Mouse (Mus musculus): ENCODE results near the gene Mylk. TPM values are rescaled to one million over a fixed set of nuclear protein-coding genes. Genes with fewer than 3 reads are reported as not detected.
A peak's percentile ranks its signal among the peaks of the same experiment; 100 is the strongest.

Mylk gene
- polyA plus RNA-seq, 1 experiment from 2014 or later: 13.4 TPM

- H3K9me3 ChIP-seq: 0 out of 2 replicates have a peak, but pooled peaks cover 4% of the 10 kb centered on the region
- ATAC-seq (ENCODE audit: insufficient number of reproducible peaks, insufficient read depth, low FRiP score, low TSS enrichment, low read depth): no peak
- no peak overlapping the region for H3K9ac ChIP-seq
- no peak overlapping the region for H3K27ac ChIP-seq
- no peaks in the 10 kb centered on the region for H3K4me1 ChIP-seq
- H3K4me3 ChIP-seq: no peak overlapping the region
- no peak overlapping the region for H3K4me2 ChIP-seq
- H3K36me3 ChIP-seq: no peaks in the 10 kb centered on the region
- 36% methylated on average over 4 of the region's 4 CpGs for WGBS
- no peaks in the 10 kb centered on the region for H3K27me3 ChIP-seq
These were observed 27.5 kb downstream of the Mylk start for GRCm38 (mm10) chr16:34772445-34773032.

- H3K27me3 ChIP-seq: no peaks in the 10 kb centered on the region
- no peaks in the 10 kb centered on the region for H3K36me3 ChIP-seq
- H3K4me1 ChIP-seq: 0 out of 2 replicates have a peak, but pooled peaks cover 4% of the 10 kb centered on the region
- no peak overlapping the region for H3K4me3 ChIP-seq
- no peaks in the 10 kb centered on the region for H3K9me3 ChIP-seq
- ATAC-seq (ENCODE audit: insufficient number of reproducible peaks, insufficient read depth, low FRiP score, low TSS enrichment, low read depth): no peak
- no peak overlapping the region for H3K9ac ChIP-seq
- H3K27ac ChIP-seq: no peak overlapping the region
- 43% methylated on average over 1 of the region's 1 CpGs for WGBS
- H3K4me2 ChIP-seq: no peak overlapping the region
These were observed 37.4 kb downstream of the Mylk start for GRCm38 (mm10) chr16:34782442-34782841.

DNA sequence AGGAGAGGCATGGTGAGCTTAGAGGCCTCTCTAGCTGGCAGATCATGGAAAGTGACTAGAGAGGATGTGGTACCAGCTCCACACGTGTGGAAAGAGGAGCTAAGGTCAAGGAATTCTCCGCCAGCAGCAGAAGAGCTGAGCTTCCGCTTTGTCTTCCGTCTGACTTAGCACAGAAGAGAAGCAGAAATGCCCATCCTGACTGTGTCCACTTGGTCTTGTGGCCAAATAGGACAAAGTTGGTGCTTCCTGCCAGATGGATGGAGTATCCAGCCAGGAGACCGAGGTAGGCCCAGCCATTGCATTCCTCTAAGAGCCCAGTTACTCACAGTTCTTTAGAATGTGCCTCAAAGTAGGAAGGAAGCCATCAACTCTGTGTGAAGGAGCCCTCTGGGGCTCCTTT lies 38.5 kb downstream of the Mylk start:
- no peak overlapping the region for H3K27ac ChIP-seq
- no peaks in the 10 kb centered on the region for H3K36me3 ChIP-seq
- H3K4me2 ChIP-seq: no peak overlapping the region
- no peaks in the 10 kb centered on the region for H3K9me3 ChIP-seq
- H3K9ac ChIP-seq: no peak overlapping the region
- no peaks in the 10 kb centered on the region for H3K27me3 ChIP-seq
- 0 out of 2 replicates have a peak, but pooled peaks cover 4% of the 10 kb centered on the region for H3K4me1 ChIP-seq
- H3K4me3 ChIP-seq: no peak overlapping the region
- ATAC-seq (ENCODE audit: insufficient number of reproducible peaks, insufficient read depth, low FRiP score, low TSS enrichment, low read depth): no peak
- 93% methylated on average over 5 of the region's 5 CpGs for WGBS

DNA sequence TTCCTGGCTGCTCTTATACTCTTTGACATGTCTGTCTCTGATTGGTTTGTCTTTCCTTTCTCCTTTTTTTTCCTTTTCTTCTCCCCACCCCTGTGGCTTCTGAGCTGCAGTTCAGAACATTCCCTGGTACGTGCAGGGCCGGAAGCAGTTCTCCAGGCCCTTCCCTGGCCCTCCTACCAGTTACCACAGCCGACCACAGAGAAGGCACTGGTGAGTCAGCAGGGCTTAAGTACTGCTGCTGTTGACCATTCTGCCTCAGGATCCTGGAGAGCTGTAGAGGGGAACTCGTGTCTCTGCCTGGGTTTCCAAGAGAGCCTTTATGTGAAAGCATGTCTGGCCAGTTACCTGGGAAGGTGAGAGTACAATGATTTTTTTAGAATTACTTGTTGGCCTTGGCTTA lies 39.7 kb downstream of the Mylk start:
- no peak overlapping the region for H3K27ac ChIP-seq
- no peaks in the 10 kb centered on the region for H3K27me3 ChIP-seq
- no peak for ATAC-seq (ENCODE audit: insufficient number of reproducible peaks, insufficient read depth, low FRiP score, low TSS enrichment, low read depth)
- no peak overlapping the region for H3K4me2 ChIP-seq
- no peaks in the 10 kb centered on the region for H3K9me3 ChIP-seq
- 0 out of 2 replicates have a peak, but pooled peaks cover 4% of the 10 kb centered on the region for H3K4me1 ChIP-seq
- WGBS: 57% methylated on average over 4 of the region's 4 CpGs
- no peak overlapping the region for H3K9ac ChIP-seq
- no peaks in the 10 kb centered on the region for H3K36me3 ChIP-seq
- H3K4me3 ChIP-seq: no peak overlapping the region

DNA sequence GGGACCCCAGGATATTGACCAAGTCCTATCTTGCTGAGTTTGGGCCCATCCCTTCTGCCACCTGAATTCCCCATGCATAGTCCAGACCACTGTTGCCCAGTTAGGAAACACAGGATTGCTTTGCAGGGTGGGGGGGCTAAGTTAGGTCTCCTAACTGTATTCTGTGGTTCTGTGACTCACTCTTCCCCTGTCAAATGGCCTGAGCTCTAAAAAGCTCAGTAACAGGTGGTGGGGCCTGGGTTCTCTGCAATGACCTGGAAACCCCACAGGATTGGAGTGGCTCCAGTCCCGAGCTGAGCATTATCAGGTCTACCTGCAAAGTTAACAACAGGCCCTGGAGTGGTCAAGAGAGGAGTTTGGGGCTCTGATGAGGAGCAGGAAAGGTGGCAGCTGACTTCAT lies 47.5 kb downstream of the Mylk start:
- H3K9me3 ChIP-seq: no peaks in the 10 kb centered on the region
- WGBS: 53% methylated on average over 1 of the region's 1 CpGs
- H3K27me3 ChIP-seq: no peaks in the 10 kb centered on the region
- H3K4me1 ChIP-seq: peaks cover 18% of the 10 kb centered on the region
- no peak overlapping the region for H3K9ac ChIP-seq
- no peak overlapping the region for H3K4me2 ChIP-seq
- H3K36me3 ChIP-seq: no peaks in the 10 kb centered on the region
- peak overlapping the region; percentile 4; the same call in 1 of the 2 replicates for H3K27ac ChIP-seq
- no peak for ATAC-seq (ENCODE audit: insufficient number of reproducible peaks, insufficient read depth, low FRiP score, low TSS enrichment, low read depth)
- H3K4me3 ChIP-seq: no peak overlapping the region

DNA sequence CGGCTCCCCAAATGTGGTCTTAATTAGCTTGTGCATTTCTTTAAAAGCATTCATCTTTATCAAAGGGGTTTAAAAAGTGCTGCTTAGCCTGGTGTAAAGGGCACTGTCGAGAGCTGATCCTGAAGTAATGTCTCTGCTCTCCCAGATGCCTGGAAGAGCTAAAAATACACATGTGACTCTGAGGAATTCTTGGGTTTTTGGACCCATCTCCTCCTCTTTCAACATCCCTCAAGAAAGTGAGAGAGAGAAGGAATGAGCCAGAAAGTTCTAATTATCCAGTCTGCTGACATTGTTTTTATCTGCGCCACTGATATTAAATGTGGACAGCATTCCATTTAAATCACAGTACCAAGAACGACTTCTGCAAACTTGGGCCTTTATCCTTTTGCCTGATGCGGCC lies 48.0 kb downstream of the Mylk start:
- no peak overlapping the region for H3K4me2 ChIP-seq
- ATAC-seq (ENCODE audit: insufficient number of reproducible peaks, insufficient read depth, low FRiP score, low TSS enrichment, low read depth): no peak

GRCm38 (mm10) chr16:34801222-34801621 lies 56.2 kb downstream of the Mylk start:
- ATAC-seq (ENCODE audit: insufficient number of reproducible peaks, insufficient read depth, low FRiP score, low TSS enrichment, low read depth): no peak
- 86% methylated on average over 5 of the region's 5 CpGs for WGBS

More for the DNA sequence above, 48.0 kb downstream of the Mylk start:
- no peaks in the 10 kb centered on the region for H3K27me3 ChIP-seq
- H3K36me3 ChIP-seq: no peaks in the 10 kb centered on the region
- 39% methylated on average over 5 of the region's 5 CpGs for WGBS
- peak overlapping the region; percentile 4; the same call in 1 of the 2 replicates for H3K27ac ChIP-seq
- H3K4me1 ChIP-seq: peaks cover 18% of the 10 kb centered on the region
- no peaks in the 10 kb centered on the region for H3K9me3 ChIP-seq
- H3K9ac ChIP-seq: no peak overlapping the region
- H3K4me3 ChIP-seq: no peak overlapping the region

GRCm38 (mm10) chr16:34804286-34805010 lies 59.4 kb downstream of the Mylk start:
- 19% methylated on average over 11 of the region's 11 CpGs for WGBS
- H3K27me3 ChIP-seq: peaks cover 10% of the 10 kb centered on the region
- H3K9ac ChIP-seq: no peak overlapping the region
- no peaks in the 10 kb centered on the region for H3K36me3 ChIP-seq
- H3K4me1 ChIP-seq: peaks cover 41% of the 10 kb centered on the region
- no peak for ATAC-seq (ENCODE audit: insufficient number of reproducible peaks, insufficient read depth, low FRiP score, low TSS enrichment, low read depth)
- no peak overlapping the region for H3K4me2 ChIP-seq
- no peaks in the 10 kb centered on the region for H3K9me3 ChIP-seq
- no peak overlapping the region for H3K27ac ChIP-seq
- no peak overlapping the region for H3K4me3 ChIP-seq

More at GRCm38 (mm10) chr16:34801222-34801621, 56.2 kb downstream of the Mylk start:
- peaks cover 22% of the 10 kb centered on the region for H3K4me1 ChIP-seq
- H3K4me2 ChIP-seq: no peak overlapping the region
- H3K4me3 ChIP-seq: no peak overlapping the region
- H3K27ac ChIP-seq: no peak overlapping the region
- no peaks in the 10 kb centered on the region for H3K27me3 ChIP-seq
- H3K36me3 ChIP-seq: no peaks in the 10 kb centered on the region
- no peaks in the 10 kb centered on the region for H3K9me3 ChIP-seq
- no peak overlapping the region for H3K9ac ChIP-seq

GRCm38 (mm10) chr16:34806883-34807767 lies 62.1 kb downstream of the Mylk start:
- Histone ChIP-seq H3K9me3 (no peaks in the 10 kb centered on the region), H3K9ac (no peak overlapping the region), H3K4me3 (no peak overlapping the region), H3K36me3 (no peaks in the 10 kb centered on the region), H3K4me1 (peaks cover 43% of the 10 kb centered on the region), H3K4me2 (peak overlapping the region; percentile 24; the same call in 1 of the 2 replicates), H3K27me3 (peaks cover 12% of the 10 kb centered on the region), H3K27ac (0 out of 2 replicates have a peak overlapping the region, but pooled peaks have one; percentile 5)
- no peak for ATAC-seq (ENCODE audit: insufficient number of reproducible peaks, insufficient read depth, low FRiP score, low TSS enrichment, low read depth)
- 22% methylated on average over 16 of the region's 16 CpGs for WGBS

- H3K9ac ChIP-seq: no peak overlapping the region
- H3K9me3 ChIP-seq: no peaks in the 10 kb centered on the region
- H3K27me3 ChIP-seq: peaks cover 12% of the 10 kb centered on the region
- no peaks in the 10 kb centered on the region for H3K36me3 ChIP-seq
- peaks cover 42% of the 10 kb centered on the region for H3K4me1 ChIP-seq
- no peak overlapping the region for H3K4me2 ChIP-seq
- H3K4me3 ChIP-seq: no peak overlapping the region
- H3K27ac ChIP-seq: no peak overlapping the region
- 12% methylated on average over 11 of the region's 11 CpGs for WGBS
- ATAC-seq (ENCODE audit: insufficient number of reproducible peaks, insufficient read depth, low FRiP score, low TSS enrichment, low read depth): no peak
These were observed 62.8 kb downstream of the Mylk start for GRCm38 (mm10) chr16:34807768-34808275.

GRCm38 (mm10) chr16:34812165-34812564 lies 67.2 kb downstream of the Mylk start:
- no peak overlapping the region for H3K4me2 ChIP-seq
- H3K27me3 ChIP-seq: peaks cover 6% of the 10 kb centered on the region
- H3K4me1 ChIP-seq: peaks cover 15% of the 10 kb centered on the region
- no peak overlapping the region for H3K9ac ChIP-seq
- no peak for ATAC-seq (ENCODE audit: insufficient number of reproducible peaks, insufficient read depth, low FRiP score, low TSS enrichment, low read depth)
- no peaks in the 10 kb centered on the region for H3K9me3 ChIP-seq
- H3K36me3 ChIP-seq: no peaks in the 10 kb centered on the region
- H3K4me3 ChIP-seq: no peak overlapping the region
- 57% methylated on average over 2 of the region's 2 CpGs for WGBS
- H3K27ac ChIP-seq: no peak overlapping the region

All from embryonic facial prominence, embryonic 13.5 days (tissue).